Mouse (Mus musculus) adrenal gland, adult 8-10 months (tissue): Measurements from ENCODE around the gene Cep57l1. TPM values are rescaled to one million over a fixed set of nuclear protein-coding genes. Genes with fewer than 3 reads are reported as not detected.
A peak's percentile ranks its signal among the peaks of the same experiment; 100 is the strongest.

ENCODE experiments used
- DNase-seq: peaks from one replicate; pipeline ENCODE4 v3.0.0; 2022
- total RNA-seq, 4 experiments: library from RNA; stranded (reverse); gene quantifications; 2 replicates each; pipeline ENCODE4 v1.2.4; 2022

The Cep57l1 gene
- total RNA-seq, 4 experiments from 2014 or later, result 5.8 to 14.5 (median 9.5) TPM

DNA sequence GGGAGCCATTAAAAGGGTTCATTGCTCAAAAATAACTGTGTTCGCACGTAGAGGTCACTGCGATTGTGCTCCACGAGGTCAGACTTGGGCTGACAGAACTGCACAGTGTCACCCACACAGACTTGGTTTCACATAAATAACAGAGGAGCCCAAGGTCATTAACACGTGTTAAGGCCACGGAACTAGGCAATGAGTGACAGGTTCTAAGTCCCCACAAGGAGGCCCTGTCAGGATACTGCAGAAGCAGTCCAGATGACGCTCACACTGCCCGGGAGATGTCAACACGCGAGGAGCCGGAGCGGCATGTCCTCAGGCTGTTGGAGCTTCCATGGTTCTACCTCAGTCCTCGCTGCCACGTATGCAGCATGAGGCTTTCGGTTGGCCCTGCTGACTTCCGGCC is 72.4 kb downstream of the Cep57l1 start:
- DNase-seq, result no peak

DNA sequence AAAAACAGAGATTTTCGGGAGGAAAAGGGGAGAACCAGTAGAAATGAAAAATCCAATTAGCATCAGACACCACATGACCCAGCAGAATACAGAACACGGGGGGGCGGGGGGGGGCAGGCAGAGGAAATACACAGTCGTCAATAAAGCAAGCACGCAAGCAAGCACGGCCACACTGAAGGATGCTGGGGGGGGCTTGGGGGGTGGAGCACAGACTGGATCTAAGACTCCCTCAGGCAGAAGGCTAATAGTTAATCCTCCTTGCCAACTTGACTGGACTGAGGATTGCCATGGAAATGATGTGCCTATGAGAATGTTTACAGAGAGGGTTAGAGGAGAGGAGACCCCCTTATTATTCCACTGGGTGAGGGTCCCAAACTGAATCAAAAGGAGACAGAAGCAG is 74.3 kb downstream of the Cep57l1 start:
- no peak for DNase-seq

DNA sequence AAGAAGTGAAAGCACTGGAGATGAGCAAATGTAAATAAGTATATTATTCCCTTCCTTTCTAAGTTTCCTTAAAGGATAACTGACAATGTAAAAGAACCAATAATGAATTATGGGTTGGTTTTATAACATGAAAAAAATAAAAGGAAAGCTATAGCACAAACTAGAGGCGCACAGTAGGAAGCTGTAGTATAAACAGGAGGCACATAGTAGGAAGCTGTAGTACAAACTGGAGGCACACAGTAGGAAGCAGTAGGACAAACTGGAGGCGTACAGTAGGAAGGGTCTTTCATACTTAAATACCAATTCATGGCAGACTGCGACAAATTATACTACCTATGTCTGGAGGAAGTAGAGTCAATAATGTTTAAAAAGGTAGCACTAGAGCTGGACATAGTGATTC is 76.5 kb downstream of the Cep57l1 start:
- DNase-seq, result no peak

DNA sequence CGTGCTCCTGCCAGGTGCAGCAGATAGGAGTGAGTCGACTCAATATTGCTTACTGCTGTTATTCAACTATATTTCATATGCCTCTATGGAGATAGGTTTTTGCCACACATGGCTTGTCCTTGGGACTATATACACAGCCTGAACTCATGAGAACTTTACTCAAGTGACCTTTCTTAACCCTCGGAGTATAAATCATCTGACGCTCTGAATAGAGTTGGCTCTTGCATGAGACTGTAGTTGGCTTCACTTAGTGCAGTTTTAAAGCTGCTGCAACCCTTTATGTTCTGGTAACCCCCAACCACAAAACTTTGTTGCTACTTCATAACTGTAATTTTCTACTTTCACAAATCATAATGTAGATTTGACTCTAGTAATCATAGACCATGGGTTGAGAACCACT is 77.7 kb downstream of the Cep57l1 start:
- DNase-seq, result no peak

DNA sequence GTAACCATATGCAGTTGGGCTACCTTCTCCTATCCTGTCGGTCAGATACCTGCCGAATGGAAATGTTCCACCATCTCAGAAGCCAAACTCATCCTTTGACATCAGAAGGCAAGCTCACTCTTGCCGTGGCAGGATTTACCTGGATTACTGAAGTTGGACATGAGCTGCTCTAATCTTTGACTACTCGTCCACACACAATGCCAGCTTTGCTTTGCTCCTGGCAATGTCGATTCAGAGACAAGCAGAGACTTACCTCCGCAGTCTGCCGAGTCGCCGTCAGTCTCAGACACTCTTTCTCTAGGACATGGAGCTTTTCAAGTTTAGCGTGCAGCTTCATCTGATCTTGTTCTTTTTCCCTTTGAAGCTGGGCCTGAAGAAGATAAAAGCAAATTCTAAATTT is 78.9 kb downstream of the Cep57l1 start:
- DNase-seq, result no peak

DNA sequence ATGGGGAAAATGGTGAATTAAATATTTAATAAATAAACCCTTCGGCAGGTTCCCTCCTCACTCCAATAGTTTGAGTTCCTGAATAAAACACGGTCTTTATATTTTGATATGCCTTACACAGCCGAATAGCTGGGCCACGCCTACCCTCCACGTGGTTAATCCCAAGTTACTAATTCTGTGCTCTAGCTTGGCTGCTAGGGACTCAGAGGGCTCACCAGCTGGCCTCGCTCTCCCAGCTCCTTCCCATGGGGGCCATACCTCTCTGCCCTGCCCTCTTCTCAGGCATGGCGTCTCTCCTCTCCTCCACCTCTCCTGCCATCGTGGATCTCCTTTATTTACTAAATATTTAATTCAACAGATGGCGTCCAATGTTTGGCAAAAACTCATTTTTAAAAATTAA is 83.5 kb downstream of the Cep57l1 start:
- no peak for DNase-seq

DNA sequence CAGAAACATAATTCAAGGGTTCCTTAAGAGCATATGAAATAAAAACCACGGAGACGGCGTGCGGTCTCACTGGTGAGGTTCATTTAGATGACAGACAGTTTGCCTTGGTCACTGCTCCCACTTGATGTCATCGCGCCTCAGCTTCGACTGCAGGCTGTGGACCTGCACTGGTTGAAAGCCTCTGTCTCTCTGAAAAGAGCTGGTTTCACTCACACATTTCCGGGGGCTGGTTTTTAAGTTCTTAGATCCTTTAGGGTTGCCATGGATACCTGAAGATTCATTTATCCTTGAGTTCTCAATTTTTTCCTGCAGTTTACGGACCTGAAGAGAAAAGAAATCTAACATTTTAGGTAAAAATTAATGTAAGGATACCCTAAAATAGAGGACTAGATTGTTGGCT is 90.1 kb downstream of the Cep57l1 start:
- DNase-seq, result no peak

DNA sequence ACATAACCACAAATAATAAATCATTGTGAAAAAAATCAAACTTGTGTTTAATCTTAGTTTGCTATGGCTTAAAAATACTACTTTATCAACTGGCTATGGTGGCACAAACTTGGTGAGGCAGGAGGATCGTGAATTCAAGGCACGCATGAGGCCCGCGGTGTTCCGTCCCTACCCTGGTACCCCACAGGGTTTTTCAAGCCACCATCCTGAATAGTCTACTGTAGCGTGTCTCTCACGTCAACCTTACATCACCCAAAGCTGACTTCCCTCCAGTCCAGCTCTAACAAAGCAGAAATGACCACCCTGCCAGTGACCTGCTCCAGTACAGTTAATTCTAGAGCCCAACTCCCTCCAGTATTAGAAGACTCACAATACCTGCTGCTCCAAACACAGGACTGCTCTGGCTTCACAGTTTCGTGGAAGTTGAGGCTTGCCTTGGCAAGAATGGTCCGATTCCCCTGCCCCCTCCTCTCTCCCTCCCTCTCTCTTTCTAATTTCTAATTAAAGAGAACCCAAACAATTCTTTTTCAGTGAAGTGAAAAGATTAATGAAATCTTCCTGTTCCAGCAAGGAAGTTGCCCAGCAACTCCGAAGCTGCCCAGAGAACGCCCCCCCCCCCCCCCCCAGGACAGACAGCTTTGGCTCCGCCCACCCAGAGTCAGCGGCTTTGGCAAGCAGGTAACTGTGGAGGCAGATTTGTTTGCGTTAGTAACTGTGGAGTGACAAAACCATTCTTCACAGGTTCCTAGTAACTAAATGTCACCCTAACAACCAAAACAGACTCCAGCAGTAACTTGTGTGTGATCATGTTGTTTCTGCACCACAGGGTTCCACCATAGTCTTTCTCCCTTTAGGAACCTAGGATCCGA is 93.4 kb downstream of the Cep57l1 start, which contains the start of gene Ccdc162:
Gene Ccdc162 (minus strand): TSS at position 606 of the 869 bp plus-strand sequence.
- DNase-seq, result no peak

DNA sequence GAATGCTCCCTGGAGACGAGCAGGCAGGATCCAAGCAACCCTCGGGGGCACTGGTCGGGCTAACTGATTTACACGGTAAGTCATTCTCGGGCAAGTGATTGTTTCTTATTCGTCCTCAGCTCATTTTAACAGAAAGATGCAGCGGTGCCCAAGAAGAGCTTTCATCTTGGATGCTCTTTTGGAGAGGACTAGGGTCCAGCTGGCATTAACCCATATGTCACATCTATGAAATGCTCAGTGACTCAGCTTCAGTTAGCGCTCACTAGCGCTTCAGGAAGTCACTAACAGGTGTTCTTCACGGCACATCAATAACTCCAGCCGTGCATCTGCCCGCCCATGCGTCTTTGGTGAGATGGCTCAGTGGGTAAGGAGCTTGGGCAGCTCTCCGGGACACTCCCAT is 94.1 kb downstream of the Cep57l1 start:
- no peak for DNase-seq

DNA sequence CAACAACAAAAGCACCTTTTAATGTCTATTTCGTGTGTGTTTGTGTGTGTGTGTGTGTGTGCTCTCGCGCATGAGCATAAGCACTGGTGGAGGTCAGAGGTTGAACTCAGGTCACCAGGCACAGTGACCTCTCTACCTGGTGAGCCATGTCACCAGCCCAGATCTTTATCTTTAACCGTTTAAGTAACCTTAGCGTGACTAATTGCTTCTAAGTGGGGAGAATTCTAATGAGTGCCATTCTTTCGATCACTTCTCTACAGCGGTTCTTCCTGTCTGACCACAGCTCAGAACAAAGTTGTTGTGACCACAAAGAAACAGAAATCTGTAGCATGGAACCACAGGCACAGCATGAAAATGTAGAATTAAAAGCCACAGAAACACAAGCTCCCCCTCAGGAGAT is 98.2 kb downstream of the Cep57l1 start:
- DNase-seq, result no peak

DNA sequence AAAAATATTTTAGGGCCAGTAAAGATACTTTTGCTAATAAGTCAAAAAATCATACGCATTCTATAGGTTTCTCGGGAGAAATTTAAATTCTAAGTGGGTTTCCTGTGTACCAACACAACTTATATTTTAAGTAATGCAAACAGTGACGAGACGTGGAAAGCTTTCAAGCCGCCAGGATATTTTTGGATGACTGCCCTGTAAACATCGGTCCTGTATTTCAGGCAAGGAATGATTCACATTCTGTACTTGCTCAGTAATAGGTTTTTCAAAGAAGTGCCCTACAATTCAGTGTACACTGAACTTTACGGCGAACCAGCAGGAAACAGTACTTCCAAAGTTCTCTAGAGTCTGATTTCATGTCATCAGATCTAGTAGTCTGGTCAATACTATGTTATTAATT is 98.9 kb downstream of the Cep57l1 start:
- DNase-seq, result no peak

DNA sequence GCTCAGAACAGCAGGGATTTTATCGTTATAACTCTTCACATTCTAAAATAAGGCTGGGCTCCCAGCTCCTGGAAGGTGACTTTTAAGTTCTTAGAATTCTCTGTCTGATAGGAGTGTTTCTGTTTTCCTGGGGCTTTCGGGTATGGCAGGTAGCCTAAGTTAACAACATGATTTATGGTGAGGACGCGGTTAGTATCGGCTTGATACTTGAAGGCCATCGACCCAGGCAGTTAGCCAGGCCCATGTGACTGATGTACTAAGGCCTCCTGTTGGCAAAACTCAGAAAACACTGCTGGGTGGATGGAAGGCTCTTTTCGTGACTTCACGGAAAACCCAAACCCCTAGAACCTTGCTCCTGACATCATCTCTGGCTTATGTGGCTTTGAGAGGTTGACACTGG is 100.3 kb downstream of the Cep57l1 start:
- peak; percentile 80 for DNase-seq

DNA sequence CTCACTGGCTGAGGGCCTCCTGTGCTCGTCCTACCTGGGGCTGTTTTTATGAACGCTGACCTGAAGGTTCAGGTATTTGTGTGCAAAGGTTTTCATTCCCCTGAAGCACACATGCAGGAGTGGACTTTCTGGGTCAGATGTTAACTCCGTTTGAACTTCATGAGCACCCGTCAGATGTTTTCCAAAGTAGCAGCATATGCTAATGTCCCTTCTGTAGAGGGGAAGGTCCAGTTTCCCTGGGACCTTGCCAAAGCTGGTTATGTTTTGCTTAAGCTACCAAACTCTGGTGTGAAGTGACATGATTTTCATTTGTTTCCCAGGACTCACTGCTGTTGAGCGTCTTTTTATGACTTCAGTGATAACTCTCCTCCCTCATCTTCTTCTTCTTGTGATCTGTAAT is 110.0 kb downstream of the Cep57l1 start:
- DNase-seq, result no peak

DNA sequence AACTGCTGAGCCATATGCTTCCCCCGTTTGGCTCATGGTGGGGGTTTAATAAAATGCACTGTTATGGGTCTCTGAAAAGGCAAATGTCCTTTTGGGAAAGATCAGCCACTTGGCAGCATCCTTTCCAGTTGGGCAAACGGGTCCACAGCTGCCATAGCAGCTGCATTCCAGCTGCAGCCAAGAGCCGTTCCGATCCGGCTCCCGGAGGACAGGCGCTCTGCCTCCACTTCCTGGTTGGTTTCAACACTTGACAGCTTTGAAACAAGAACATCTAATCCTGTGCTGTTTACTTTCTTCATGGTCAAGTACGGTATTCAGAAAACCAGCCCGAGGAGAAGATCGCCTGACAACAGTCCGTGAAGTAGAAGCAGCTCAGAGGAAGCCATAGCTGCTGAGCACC is 112.6 kb downstream of the Cep57l1 start:
- no peak for DNase-seq

DNA sequence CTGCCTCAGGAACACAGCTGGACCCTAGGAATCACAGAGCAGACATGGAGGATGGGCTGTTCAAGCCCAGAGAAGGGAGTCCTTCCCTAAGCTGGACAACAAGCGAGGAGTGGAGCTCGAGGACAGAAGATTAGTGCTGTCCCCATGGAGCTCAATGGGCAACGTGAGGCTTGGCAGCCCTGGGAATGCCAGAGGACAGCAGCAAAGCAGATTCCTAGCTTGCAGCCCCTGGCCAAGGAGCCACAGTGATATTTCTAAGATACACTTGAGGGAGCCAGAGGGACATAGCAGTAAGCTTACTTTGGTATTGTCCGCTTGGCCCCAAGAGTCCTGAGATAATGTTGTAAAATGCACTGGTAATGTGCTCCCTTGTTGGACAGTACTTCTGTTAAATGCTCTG is 118.7 kb downstream of the Cep57l1 start:
- no peak for DNase-seq

DNA sequence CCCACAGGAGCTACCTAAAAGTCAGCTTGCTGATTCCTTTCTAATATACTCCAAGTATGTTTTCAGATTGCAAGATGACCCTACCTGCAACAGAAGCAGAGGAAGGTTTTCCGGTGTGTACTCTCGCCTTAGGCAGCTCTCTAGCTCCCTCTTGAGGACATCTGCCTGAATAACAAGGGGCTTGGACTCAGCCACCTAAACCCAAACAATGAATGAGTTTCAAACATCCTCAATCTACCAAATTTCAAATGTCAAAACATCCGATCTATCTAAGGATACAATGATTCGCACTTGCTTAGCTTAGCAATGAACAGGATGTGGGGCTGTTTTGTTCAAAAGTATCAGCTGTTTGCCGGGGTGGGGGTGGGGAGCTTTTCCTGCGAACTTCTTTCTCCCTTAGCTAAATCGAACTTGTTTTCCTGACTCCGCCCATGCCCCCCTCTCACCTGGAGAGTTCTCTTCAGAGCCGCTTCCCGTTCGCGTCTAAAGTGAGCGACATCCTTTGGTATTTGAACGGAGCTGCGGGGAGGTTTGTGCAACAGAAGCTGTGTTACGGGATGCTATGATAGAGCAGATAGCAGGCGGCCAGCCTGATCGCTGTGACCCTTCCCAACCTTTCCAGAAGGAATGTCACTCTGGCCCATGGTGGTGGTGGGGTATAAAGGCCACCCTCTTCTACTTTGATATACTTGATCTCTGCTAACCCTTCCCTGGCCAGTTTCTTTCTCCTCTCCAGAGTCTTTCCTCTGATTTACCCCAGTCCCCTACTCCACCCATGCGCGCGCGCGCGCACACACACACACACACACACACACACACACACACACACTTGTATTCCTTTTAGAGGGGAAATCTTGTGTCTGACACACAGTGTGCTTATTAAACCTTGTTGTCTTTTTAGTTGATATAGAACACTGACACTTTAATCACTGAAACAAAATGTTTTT is 119.5 kb downstream of the Cep57l1 start:
- peak; percentile 28 for DNase-seq

DNA sequence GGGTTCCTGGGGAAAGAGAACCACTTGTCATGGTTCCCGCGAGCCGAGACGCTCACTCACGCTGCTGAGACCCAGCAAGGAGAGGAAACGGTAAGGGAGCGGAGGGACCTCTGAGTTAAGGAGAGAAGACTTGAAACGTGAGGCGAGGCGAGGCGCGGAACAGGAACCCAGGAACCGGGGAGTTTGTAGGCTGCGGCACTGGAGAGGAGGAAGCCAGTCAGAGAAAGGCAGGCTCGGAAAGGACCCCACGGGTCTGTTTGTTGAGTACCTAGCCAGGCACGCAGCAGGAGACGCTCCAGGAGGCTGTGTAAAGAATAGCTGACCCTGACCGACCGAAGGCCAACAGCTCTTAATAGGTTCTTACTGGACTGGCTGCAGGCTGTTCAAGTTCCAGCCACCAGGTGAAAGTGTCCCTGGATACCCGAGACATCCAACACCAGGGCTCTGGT is 125.1 kb downstream of the Cep57l1 start:
- no peak for DNase-seq

DNA sequence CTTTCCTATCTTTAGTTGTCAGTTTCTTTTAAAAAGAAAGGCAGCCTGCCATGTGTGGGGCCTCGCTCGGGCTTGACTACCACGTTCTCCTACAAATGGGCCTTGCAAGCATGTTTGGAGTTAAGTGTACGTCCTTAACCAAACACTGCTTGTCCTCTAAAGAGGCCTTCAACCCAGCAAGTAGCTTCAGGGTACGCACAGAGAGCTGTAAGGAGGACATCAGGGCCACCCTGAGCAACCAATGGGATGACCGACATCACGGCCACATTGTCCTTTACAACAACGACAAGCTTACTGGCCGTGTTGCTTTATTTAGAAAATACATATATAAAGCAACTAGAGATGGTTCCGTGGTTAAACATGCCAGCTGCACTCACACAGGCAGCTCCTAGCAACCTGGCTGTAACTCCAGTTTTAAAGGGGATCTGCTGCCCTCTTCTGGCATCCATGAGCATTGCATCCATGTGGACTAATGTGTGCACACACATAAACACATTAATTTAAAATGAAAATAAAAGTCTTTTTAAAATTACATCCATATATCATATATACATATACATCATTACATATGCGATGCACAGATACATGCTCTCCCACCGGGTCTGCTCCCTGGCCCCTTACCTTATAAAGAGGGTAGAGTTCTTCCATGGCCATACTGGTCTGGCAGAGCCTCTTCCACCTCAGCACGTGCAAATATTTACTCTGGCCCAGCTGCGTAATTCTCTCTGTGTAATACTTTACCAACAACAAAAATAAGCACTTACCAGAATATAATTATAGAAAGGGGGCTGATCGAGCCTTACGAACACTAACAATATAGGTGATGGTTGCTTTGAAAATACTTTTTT is 126.9 kb downstream of the Cep57l1 start:
- peak; percentile 60 for DNase-seq

DNA sequence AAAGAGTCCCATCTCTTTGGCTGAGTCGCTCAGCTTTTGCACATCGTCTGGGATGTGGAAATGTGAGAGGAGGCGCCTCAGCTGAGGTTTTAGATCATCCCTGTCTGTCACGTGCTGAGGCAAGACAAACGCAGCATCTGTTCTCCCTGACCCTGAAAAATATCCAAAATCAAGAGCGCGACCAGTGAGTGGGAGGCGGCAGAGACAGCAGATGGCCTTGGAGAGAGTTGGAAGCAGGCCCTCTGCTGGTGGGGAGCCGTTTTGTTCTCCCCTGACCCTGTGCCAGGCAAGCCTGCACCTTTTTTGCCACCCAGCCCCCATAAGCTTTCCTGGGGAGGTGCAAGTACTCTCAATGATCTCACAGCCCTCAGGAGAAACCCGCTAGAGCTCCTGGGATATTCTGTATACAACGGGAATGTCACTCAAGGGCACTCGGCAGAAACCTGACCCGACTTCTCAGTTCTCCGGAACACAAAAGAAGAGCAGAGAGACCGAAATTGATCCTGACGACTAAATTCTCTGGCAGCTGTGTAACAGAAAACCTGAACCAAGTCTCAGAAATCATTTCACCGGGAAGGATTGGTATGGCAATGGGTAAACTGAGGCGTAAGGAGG is 130.8 kb downstream of the Cep57l1 start:
- DNase-seq, result peak; percentile 61

DNA sequence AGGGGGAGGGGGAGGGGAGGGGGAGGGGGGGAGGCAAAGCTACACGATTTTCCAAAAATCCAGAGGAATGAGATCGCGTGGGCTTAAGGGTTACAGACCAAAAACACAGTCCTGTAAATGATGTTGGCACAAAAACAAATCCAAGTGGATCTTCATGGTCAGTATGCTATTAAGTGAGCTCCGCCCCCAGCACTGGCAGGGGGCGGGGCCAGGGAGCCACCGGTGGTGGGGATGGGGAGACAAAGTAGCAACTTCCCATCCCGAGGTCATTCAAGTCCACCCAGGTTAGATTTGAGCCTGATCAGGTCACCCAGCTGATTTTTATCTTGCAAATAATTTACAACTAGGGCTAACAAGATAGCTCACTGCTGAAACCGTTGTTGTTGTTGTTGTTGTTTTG is 132.3 kb downstream of the Cep57l1 start:
- no peak for DNase-seq

DNA sequence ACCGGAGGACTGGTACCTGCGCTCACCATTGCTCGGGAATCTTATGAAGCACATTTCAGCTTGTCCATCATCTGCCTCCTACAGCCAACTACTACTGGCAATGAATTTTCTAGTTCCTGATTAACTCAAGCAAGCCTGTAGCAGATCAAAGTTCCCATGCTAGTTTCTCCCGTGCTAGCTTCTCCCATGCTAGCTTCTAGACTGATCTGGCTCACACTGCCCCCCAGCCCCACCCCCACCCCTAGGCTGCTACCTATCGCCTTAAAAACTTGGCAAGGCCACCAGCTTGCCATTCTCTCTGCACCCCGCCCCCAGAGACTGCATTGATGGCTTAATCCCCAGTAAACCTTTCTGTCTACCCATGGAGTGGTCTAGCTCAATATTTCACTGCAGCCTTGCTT is 133.0 kb downstream of the Cep57l1 start:
- no peak for DNase-seq
